Comparison of ENCODE assay signal across 11 mouse cellular contexts in genomic region chr7:142442081-142442907, GRCm38 (mm10). TPM values are rescaled to one million over a fixed set of nuclear protein-coding genes. Genes with fewer than 3 reads are reported as not detected.
DNase-seq lines count a peak whose midpoint lies in the region; ATAC-seq and TF ChIP-seq lines count a peak whose summit lies in the region.
"Had no signal": no experiment of that assay in that cellular context is flagged by ENCODE, and none has a peak within 500 bp of the region (broad histone marks: within the 10 kb centered on the region; RNA-seq: fewer than 3 reads in every experiment).

No protein-coding gene starts in this region.

- TF ChIP-seq EP300 in lung, postnatal 0 days (IDR thresholded peaks at IDR 0.05), result no peak

- H3K27me3 ChIP-seq in lung, postnatal 0 days (replicated peaks; ENCODE audit: insufficient read depth, low read length), result no peaks in the 10 kb centered on the region
- no peaks in the 10 kb centered on the region for H3K27me3 ChIP-seq in limb, embryonic 13.5 days
- H3K27me3 ChIP-seq in stomach, embryonic 14.5 days (ENCODE audit: control insufficient read depth, insufficient read depth, low read length), result no peaks in the 10 kb centered on the region
- no peaks in the 10 kb centered on the region for H3K27me3 ChIP-seq in midbrain, embryonic 13.5 days

- H3K27ac ChIP-seq in lung, postnatal 0 days (ENCODE audit: low read length), result no peak overlapping the region
- peak overlapping the region; percentile 86 for H3K27ac ChIP-seq in limb, embryonic 13.5 days
- peak overlapping the region; percentile 68; the same call in 1 of the 2 replicates for H3K27ac ChIP-seq in stomach, embryonic 14.5 days (ENCODE audit: low read length)
- no peak overlapping the region for H3K27ac ChIP-seq in midbrain, embryonic 13.5 days

- H3K9me3 ChIP-seq in lung, postnatal 0 days (ENCODE audit: low read length), result no peaks in the 10 kb centered on the region
- no peaks in the 10 kb centered on the region for H3K9me3 ChIP-seq in limb, embryonic 13.5 days
- no peaks in the 10 kb centered on the region for H3K9me3 ChIP-seq in stomach, embryonic 14.5 days (ENCODE audit: control insufficient read depth, low read depth, low read length)
- no peaks in the 10 kb centered on the region for H3K9me3 ChIP-seq in midbrain, embryonic 13.5 days

- H3K36me3 ChIP-seq in lung, postnatal 0 days (ENCODE audit: insufficient read depth, low read length), result no peaks in the 10 kb centered on the region
- no peaks in the 10 kb centered on the region for H3K36me3 ChIP-seq in limb, embryonic 13.5 days
- H3K36me3 ChIP-seq in stomach, embryonic 14.5 days (ENCODE audit: control insufficient read depth, insufficient read depth, low read length), result no peaks in the 10 kb centered on the region
- no peaks in the 10 kb centered on the region for H3K36me3 ChIP-seq in midbrain, embryonic 13.5 days

- no peak overlapping the region for H3K4me2 ChIP-seq in lung, postnatal 0 days (replicated peaks; ENCODE audit: low read depth, low read length)
- 0 out of 2 replicates have a peak overlapping the region, but pooled peaks have one; percentile 9 for H3K4me2 ChIP-seq in limb, embryonic 13.5 days (replicated peaks)
- no peak overlapping the region for H3K4me2 ChIP-seq in stomach, embryonic 14.5 days (replicated peaks; ENCODE audit: low read depth, low read length)
- no peak overlapping the region for H3K4me2 ChIP-seq in midbrain, embryonic 13.5 days (replicated peaks)

- WGBS in lung, postnatal 0 days, result 64% methylated on average over 9 of the region's 9 CpGs
- 68% methylated on average over 9 of the region's 9 CpGs for WGBS in limb, embryonic 13.5 days
- 61% methylated on average over 9 of the region's 9 CpGs for WGBS in stomach, embryonic 14.5 days
- 82% methylated on average over 9 of the region's 9 CpGs for WGBS in midbrain, embryonic 13.5 days

- no peak for ATAC-seq in lung, postnatal 0 days
- peak; percentile 78 for ATAC-seq in common myeloid progenitor, adult 5-6 weeks (replicated peaks; ENCODE audit: low read depth, poor library complexity, severe bottlenecking)
- ATAC-seq in limb, embryonic 13.5 days (ENCODE audit: low FRiP score, low read depth), result no peak
- no peak for ATAC-seq in stomach, embryonic 14.5 days (ENCODE audit: insufficient number of reproducible peaks, insufficient read depth, low FRiP score, low read depth)
- ATAC-seq in midbrain, embryonic 13.5 days, result no peak

- H3K9ac ChIP-seq in lung, postnatal 0 days (replicated peaks; ENCODE audit: low read depth), result no peak overlapping the region
- peak overlapping the region; percentile 39 for H3K9ac ChIP-seq in limb, embryonic 13.5 days
- no peak overlapping the region for H3K9ac ChIP-seq in stomach, embryonic 14.5 days (replicated peaks; ENCODE audit: low read depth, low read length)
- H3K9ac ChIP-seq in midbrain, embryonic 13.5 days (replicated peaks), result no peak overlapping the region

- no peak overlapping the region for H3K4me3 ChIP-seq in lung, postnatal 0 days (ENCODE audit: low read depth, low read length)
- no peak overlapping the region for H3K4me3 ChIP-seq in limb, embryonic 13.5 days
- no peak overlapping the region for H3K4me3 ChIP-seq in stomach, embryonic 14.5 days (ENCODE audit: low read depth, low read length)
- H3K4me3 ChIP-seq in midbrain, embryonic 13.5 days (replicated peaks), result no peak overlapping the region

- no peaks in the 10 kb centered on the region for H3K4me1 ChIP-seq in lung, postnatal 0 days (ENCODE audit: insufficient read depth, low read depth, low read length)
- H3K4me1 ChIP-seq in limb, embryonic 13.5 days, result peaks cover 40% of the 10 kb centered on the region
- peaks cover 17% of the 10 kb centered on the region for H3K4me1 ChIP-seq in stomach, embryonic 14.5 days (ENCODE audit: control insufficient read depth, insufficient read depth, low read length)
- peaks cover 4% of the 10 kb centered on the region; the same call in 1 of the 2 replicates for H3K4me1 ChIP-seq in midbrain, embryonic 13.5 days (replicated peaks)

- no peak for TF ChIP-seq CTCF in lung, postnatal 0 days (IDR thresholded peaks at IDR 0.05)

- DNase-seq in lung, postnatal 36 days, result peak; percentile 37
- no peak for DNase-seq in lung, postnatal 0 days (ENCODE audit: low spot score)
- DNase-seq in ovary, adult 18-20 months (ENCODE audit: low spot score), result no peak
- DNase-seq: cerebellum, postnatal 36 days; lung, postnatal 14 days had no signal

RNA-seq across cellular contexts. Expression of gene Tnni2, which starts 0.7 kb away (rescaled TPM):
- 1.9 and 2.1 TPM in 2 replicates for polyA plus RNA-seq in lung, postnatal 0 days (2015; fragmentation: Nextera tagmentation; extraction: Ambion mirVana)
- 1.8 and 3.7 TPM in 2 replicates for total RNA-seq in common myeloid progenitor, adult 5-6 weeks (2017)
- polyA plus RNA-seq in limb, embryonic 13.5 days (2015; fragmentation: Nextera tagmentation; extraction: Ambion mirVana), result 45.2 and 47.5 TPM in 2 replicates
- polyA plus RNA-seq in stomach, embryonic 14.5 days (2014; fragmentation: Nextera tagmentation; extraction: Ambion mirVana), result 4.6 and 5.8 TPM in 2 replicates
- 0.59 and 0.75 TPM in 2 replicates for polyA plus RNA-seq in midbrain, embryonic 13.5 days (2015; fragmentation: Nextera tagmentation; extraction: Ambion mirVana)

RNA-seq across cellular contexts. Expression of gene Syt8, which starts 7.6 kb away (rescaled TPM):
- 0.47 and 1.1 TPM in 2 replicates for polyA plus RNA-seq in lung, postnatal 0 days (2015; fragmentation: Nextera tagmentation; extraction: Ambion mirVana)
- not detected in 2 replicates for total RNA-seq in common myeloid progenitor, adult 5-6 weeks (2017)
- 1.2 and 1.4 TPM in 2 replicates for polyA plus RNA-seq in limb, embryonic 13.5 days (2015; fragmentation: Nextera tagmentation; extraction: Ambion mirVana)
- 4.8 and 6.6 TPM in 2 replicates for polyA plus RNA-seq in stomach, embryonic 14.5 days (2014; fragmentation: Nextera tagmentation; extraction: Ambion mirVana)
- not detected in 2 replicates for polyA plus RNA-seq in midbrain, embryonic 13.5 days (2015; fragmentation: Nextera tagmentation; extraction: Ambion mirVana)
- total RNA-seq: gastrocnemius, postnatal 4 days; layer of hippocampus, adult 18-20 months had no signal

RNA-seq across cellular contexts. Expression of gene Lsp1, which starts 18.3 kb away (rescaled TPM):
- polyA plus RNA-seq in lung, postnatal 0 days (2015; fragmentation: Nextera tagmentation; extraction: Ambion mirVana), result 90.8 and 92.3 TPM in 2 replicates
- total RNA-seq in common myeloid progenitor, adult 5-6 weeks (2017), result 96.5 and 108 TPM in 2 replicates
- polyA plus RNA-seq in limb, embryonic 13.5 days (2015; fragmentation: Nextera tagmentation; extraction: Ambion mirVana), result 46.3 and 49.8 TPM in 2 replicates
- 194 and 211 TPM in 2 replicates for polyA plus RNA-seq in stomach, embryonic 14.5 days (2014; fragmentation: Nextera tagmentation; extraction: Ambion mirVana)
- polyA plus RNA-seq in midbrain, embryonic 13.5 days (2015; fragmentation: Nextera tagmentation; extraction: Ambion mirVana), result 6.5 and 6.9 TPM in 2 replicates

RNA-seq across cellular contexts. Expression of gene Ctsd, which starts 54.5 kb away (rescaled TPM):
- polyA plus RNA-seq in lung, postnatal 0 days (2015; fragmentation: Nextera tagmentation; extraction: Ambion mirVana), result 469 and 481 TPM in 2 replicates
- total RNA-seq in common myeloid progenitor, adult 5-6 weeks (2017), result 114 and 134 TPM in 2 replicates
- polyA plus RNA-seq in limb, embryonic 13.5 days (2015; fragmentation: Nextera tagmentation; extraction: Ambion mirVana), result 228 and 241 TPM in 2 replicates
- 267 and 273 TPM in 2 replicates for polyA plus RNA-seq in stomach, embryonic 14.5 days (2014; fragmentation: Nextera tagmentation; extraction: Ambion mirVana)
- 191 and 206 TPM in 2 replicates for polyA plus RNA-seq in midbrain, embryonic 13.5 days (2015; fragmentation: Nextera tagmentation; extraction: Ambion mirVana)

RNA-seq across cellular contexts. Expression of gene Tnnt3, which starts 56.3 kb away (rescaled TPM):
- polyA plus RNA-seq in lung, postnatal 0 days (2015; fragmentation: Nextera tagmentation; extraction: Ambion mirVana), result 1.5 and 2.2 TPM in 2 replicates
- 1.2 TPM in 1 of 2 replicates, not detected in the other for total RNA-seq in common myeloid progenitor, adult 5-6 weeks (2017)
- polyA plus RNA-seq in limb, embryonic 13.5 days (2015; fragmentation: Nextera tagmentation; extraction: Ambion mirVana), result 60.9 and 62.3 TPM in 2 replicates
- polyA plus RNA-seq in stomach, embryonic 14.5 days (2014; fragmentation: Nextera tagmentation; extraction: Ambion mirVana), result 2.2 and 2.6 TPM in 2 replicates
- polyA plus RNA-seq in midbrain, embryonic 13.5 days (2015; fragmentation: Nextera tagmentation; extraction: Ambion mirVana), result 0.68 and 1.0 TPM in 2 replicates
- total RNA-seq: layer of hippocampus, adult 18-20 months had no signal

Comparison
In these comparisons a context has a peak if more than half of its experiments do, and no peak if none do; other contexts are left out.
1. H3K27ac ChIP-seq: peak in limb, embryonic 13.5 days (single experiment) and stomach, embryonic 14.5 days (single experiment); none in lung, postnatal 0 days (single experiment) and midbrain, embryonic 13.5 days (single experiment).